Mouse (Mus musculus): Measurements from ENCODE around the gene Arl5c. TPM values are rescaled to one million over a fixed set of nuclear protein-coding genes. Genes with fewer than 3 reads are reported as not detected.

Gene Arl5c
- polyA plus RNA-seq, 1 experiment from 2014 or later, result 211 TPM

GRCm38 (mm10) chr11:98019883-98020610 is 24.1 kb upstream of the Arl5c start:
- no peak for DNase-seq (ENCODE audit: low spot score)

- peak; percentile 75 for DNase-seq (ENCODE audit: low spot score)
Observed at GRCm38 (mm10) chr11:98018858-98019641, 23.1 kb upstream of the Arl5c start.

- DNase-seq (ENCODE audit: low spot score), result no peak
Observed at GRCm38 (mm10) chr11:98018222-98018621, 22.2 kb upstream of the Arl5c start.

- no peak for DNase-seq (ENCODE audit: low spot score)
Observed at GRCm38 (mm10) chr11:98016824-98017223, 20.8 kb upstream of the Arl5c start.

GRCm38 (mm10) chr11:98016177-98016576 is 20.2 kb upstream of the Arl5c start:
- DNase-seq (ENCODE audit: low spot score), result no peak

- DNase-seq (ENCODE audit: low spot score), result no peak
Observed at GRCm38 (mm10) chr11:98012831-98013230, 16.9 kb upstream of the Arl5c start.

- DNase-seq (ENCODE audit: low spot score), result no peak
Observed at GRCm38 (mm10) chr11:98011716-98012115, 15.7 kb upstream of the Arl5c start.

- DNase-seq (ENCODE audit: low spot score), result peak; percentile 49
Observed at GRCm38 (mm10) chr11:98008087-98008486, 12.1 kb upstream of the Arl5c start.

- DNase-seq (ENCODE audit: low spot score), result no peak
Observed at GRCm38 (mm10) chr11:98005686-98006085, 9.7 kb upstream of the Arl5c start.

GRCm38 (mm10) chr11:98005076-98005475 is 9.1 kb upstream of the Arl5c start:
- DNase-seq (ENCODE audit: low spot score), result peak; percentile 59

GRCm38 (mm10) chr11:98004161-98004560 is 8.2 kb upstream of the Arl5c start:
- no peak for DNase-seq (ENCODE audit: low spot score)

- peak; percentile 76 for DNase-seq (ENCODE audit: low spot score)
Observed at GRCm38 (mm10) chr11:98003171-98003671, 7.2 kb upstream of the Arl5c start.

- peak; percentile 93 for DNase-seq (ENCODE audit: low spot score)
Observed at GRCm38 (mm10) chr11:98002627-98003026, 6.6 kb upstream of the Arl5c start.

- peak; percentile 57 for DNase-seq (ENCODE audit: low spot score)
Observed at GRCm38 (mm10) chr11:98001986-98002385, 6.0 kb upstream of the Arl5c start.

GRCm38 (mm10) chr11:98001351-98001824 is 5.4 kb upstream of the Arl5c start:
- peak; percentile 88 for DNase-seq (ENCODE audit: low spot score)

GRCm38 (mm10) chr11:98000378-98001140 is 4.6 kb upstream of the Arl5c start:
- DNase-seq (ENCODE audit: low spot score), result peak; percentile 97

- DNase-seq (ENCODE audit: low spot score), result no peak
Observed at GRCm38 (mm10) chr11:97999748-98000147, 3.8 kb upstream of the Arl5c start.

- peak; percentile 93 for DNase-seq (ENCODE audit: low spot score)
Observed at GRCm38 (mm10) chr11:97998898-97999608, 3.1 kb upstream of the Arl5c start.

- DNase-seq (ENCODE audit: low spot score), result peak; percentile 44
Observed at GRCm38 (mm10) chr11:97998074-97998793, 2.3 kb upstream of the Arl5c start.

GRCm38 (mm10) chr11:97997387-97997960 is 1.5 kb upstream of the Arl5c start:
- DNase-seq (ENCODE audit: low spot score), result peak; percentile 25
